Mouse (Mus musculus) myocyte (in vitro differentiated cells): ENCODE measurements around the gene Ifna9.

Experiments used
- CEBPB ChIP-seq: IDR thresholded peaks from 2 replicates; pipeline ENCODE4 v1.6.1; 2011; ENCODE audit warnings: mild to moderate bottlenecking, moderate library complexity; ENCODE audit not compliant: poor library complexity, insufficient read depth, severe bottlenecking
- E2F4 ChIP-seq: IDR thresholded peaks from one replicate; pipeline ENCODE4 v1.6.1; 2011; ENCODE audit warnings: mild to moderate bottlenecking, control low read depth, moderate library complexity; ENCODE audit not compliant: insufficient read depth
- MAX ChIP-seq: IDR thresholded peaks from one replicate; pipeline ENCODE4 v1.6.1; 2011; ENCODE audit warnings: low read depth, mild to moderate bottlenecking, control low read depth
- MYOD1 ChIP-seq, 3 experiments: IDR thresholded peaks; one replicate each; pipeline ENCODE4 v1.6.1; 2011; ENCODE audit warnings: control low read depth in 2 of 3, low read depth in 2 of 3, mild to moderate bottlenecking in 2 of 3, moderate library complexity in 1 of 3; ENCODE audit not compliant: insufficient read length in 2 of 3, control insufficient read depth in 1 of 3
- MYOG ChIP-seq, 3 experiments: IDR thresholded peaks; one replicate each; pipeline ENCODE4 v1.6.1; 2011; ENCODE audit warnings: control low read depth in 2 of 3, low read depth in 2 of 3, mild to moderate bottlenecking in 2 of 3; ENCODE audit not compliant: insufficient read length in 2 of 3, control insufficient read depth in 1 of 3, insufficient read depth in 1 of 3
- POLR2A ChIP-seq: IDR thresholded peaks from one replicate; pipeline ENCODE4 v1.6.1; 2011; ENCODE audit warnings: low read depth, mild to moderate bottlenecking, control low read depth, moderate library complexity; ENCODE audit not compliant: insufficient read length
- POLR2AphosphoS2 ChIP-seq: IDR thresholded peaks from one replicate; pipeline ENCODE4 v1.6.1; 2011; ENCODE audit warnings: low read depth, control low read depth; ENCODE audit not compliant: insufficient read length
- SRF ChIP-seq: IDR thresholded peaks from one replicate; pipeline ENCODE4 v1.6.1; 2011; ENCODE audit warnings: low read depth; ENCODE audit not compliant: control insufficient read depth, insufficient read length
- TCF12 ChIP-seq: IDR thresholded peaks from one replicate; pipeline ENCODE4 v1.6.1; 2011; ENCODE audit warnings: mild to moderate bottlenecking, control low read depth; ENCODE audit not compliant: poor library complexity, insufficient read depth, severe bottlenecking
- USF1 ChIP-seq: IDR thresholded peaks from one replicate; pipeline ENCODE4 v1.6.1; 2011; ENCODE audit warnings: low read depth, mild to moderate bottlenecking, control low read depth, moderate library complexity

DNA sequence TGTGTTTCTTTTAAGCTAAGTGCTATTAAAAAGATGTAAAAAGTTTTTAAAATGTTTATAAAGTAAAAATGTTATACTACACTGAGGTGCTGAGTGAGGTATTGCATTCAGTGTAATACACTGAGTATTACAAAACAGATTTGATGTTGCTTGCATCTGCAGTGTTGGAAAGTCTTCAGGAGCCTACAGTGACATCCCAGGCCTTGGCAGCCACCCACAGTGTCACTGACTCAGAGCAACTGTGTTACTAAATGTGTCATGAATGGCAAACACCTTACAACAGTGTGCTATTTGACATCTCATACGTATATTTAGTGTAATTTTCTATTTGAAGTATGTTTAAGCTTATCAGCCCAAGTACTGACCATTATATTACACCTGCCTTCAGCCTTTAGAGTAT is 44.2 kb downstream of the Ifna9 start:
- TF ChIP-seq USF1: no peak
- TF ChIP-seq POLR2A: no peak
- TF ChIP-seq POLR2AphosphoS2: no peak
- TF ChIP-seq SRF: no peak
- TF ChIP-seq MYOG (IDR thresholded peaks at IDR 0.05; ENCODE audit: control insufficient read depth in 1 of 3, insufficient read depth in 1 of 3, insufficient read length in 2 of 3, low read depth in 2 of 3): no peak
- TF ChIP-seq CEBPB: no peak
- no peak for TF ChIP-seq MAX
- TF ChIP-seq TCF12: no peak
- TF ChIP-seq MYOD1 (IDR thresholded peaks at IDR 0.05; ENCODE audit: control insufficient read depth in 1 of 3, insufficient read length in 2 of 3, low read depth in 2 of 3): no peak
- TF ChIP-seq E2F4: no peak
